Mouse (Mus musculus) lung, postnatal 0 days (tissue): Measurements from ENCODE around the gene Fyn. TPM values are rescaled to one million over a fixed set of nuclear protein-coding genes. Genes with fewer than 3 reads are reported as not detected.

Experiments
- ATAC-seq: fragments of 200-750 bp; cut with Nextera tagmentation; 2 replicates; pipeline ENCODE4 v1.8.0; 2017; ENCODE audit warnings: moderate library complexity
- DNase-seq: peaks from one replicate; pipeline ENCODE4 v3.0.0-alpha.2; 2016; ENCODE audit warnings: low spot score
- H3K27ac ChIP-seq: fragments of 300-500 bp; sonication (generic); 2 replicates; pipeline ENCODE4 v1.5.1; 2014; ENCODE audit warnings: antibody characterized with exemption, mild to moderate bottlenecking, low read length, mixed read lengths
- H3K27me3 ChIP-seq: fragments of 300-500 bp; sonication (generic); replicated peaks from 2 replicates; pipeline ENCODE4 v1.6.1; 2014; ENCODE audit warnings: low read length, mixed read lengths; ENCODE audit not compliant: insufficient read depth
- H3K36me3 ChIP-seq: fragments of 300-500 bp; sonication (generic); 2 replicates; pipeline ENCODE4 v1.6.1; 2014; ENCODE audit warnings: low read length, mixed read lengths; ENCODE audit not compliant: insufficient read depth
- H3K4me1 ChIP-seq: fragments of 300-500 bp; sonication (generic); 2 replicates; pipeline ENCODE4 v1.6.1; 2014; ENCODE audit warnings: antibody characterized with exemption, low read depth, low read length, mixed read lengths; ENCODE audit not compliant: insufficient read depth
- H3K4me2 ChIP-seq: fragments of 300-500 bp; sonication (generic); replicated peaks from 2 replicates; pipeline ENCODE4 v1.6.1; 2014; ENCODE audit warnings: low read depth, mild to moderate bottlenecking, low read length, moderate library complexity, mixed read lengths
- H3K4me3 ChIP-seq: fragments of 300-500 bp; sonication (generic); 2 replicates; pipeline ENCODE4 v1.5.1; 2014; ENCODE audit warnings: low read depth, low read length
- H3K9ac ChIP-seq: fragments of 300-500 bp; sonication (generic); replicated peaks from 2 replicates; pipeline ENCODE4 v1.6.1; 2014; ENCODE audit warnings: low read depth, mild to moderate bottlenecking
- H3K9me3 ChIP-seq: fragments of 300-500 bp; sonication (generic); 2 replicates; pipeline ENCODE4 v1.6.1; 2016; ENCODE audit warnings: low read length, mixed read lengths
- CTCF ChIP-seq: IDR thresholded peaks from 2 replicates; pipeline ENCODE4 v1.5.1; 2016; ENCODE audit warnings: antibody characterized with exemption, mild to moderate bottlenecking
- EP300 ChIP-seq: IDR thresholded peaks from 2 replicates; pipeline ENCODE4 v1.6.1; 2016; ENCODE audit warnings: antibody characterized with exemption, mild to moderate bottlenecking, control low read depth
- WGBS: fragments of 180-500 bp; shearing (Covaris S2); extraction: QIAGEN DNeasy Blood & Tissue Kit; methylation state at CpG from one replicate; pipeline ENCODE4 v1.1.7; 2014; 5-methylcytosine and 5-hydroxymethylcytosine counted together
- polyA plus RNA-seq: library from polyadenylated mRNA; unstranded; fragments of >200 nt; fragmentation: Nextera tagmentation; extraction: Ambion mirVana; gene quantifications from 2 replicates; pipeline ENCODE4 v1.2.1, GENCODE M21; 2015

Fyn gene
- polyA plus RNA-seq, 1 experiment from 2014 or later, result 23.0 TPM

- H3K36me3 ChIP-seq, result no peaks in the 10 kb centered on the region
- H3K27me3 ChIP-seq, result no peaks in the 10 kb centered on the region
- DNase-seq (no peak), ATAC-seq (no peak)
- H3K9ac ChIP-seq, result no peak overlapping the region
- H3K9me3 ChIP-seq, result no peaks in the 10 kb centered on the region
- 85% methylated on average over 4 of the region's 4 CpGs for WGBS
- H3K4me1 ChIP-seq, result no peaks in the 10 kb centered on the region
- H3K4me2 ChIP-seq, result no peak overlapping the region
- TF ChIP-seq CTCF (no peak), EP300 (no peak)
- H3K27ac ChIP-seq, result no peak overlapping the region
- no peak overlapping the region for H3K4me3 ChIP-seq
Observed at GRCm38 (mm10) chr10:39364196-39364595, 4.5 kb upstream of the Fyn start.

GRCm38 (mm10) chr10:39369502-39369931, 862 bp downstream of the Fyn start:
- peak; percentile 99 for ATAC-seq
- Histone ChIP-seq H3K36me3 (no peaks in the 10 kb centered on the region), H3K9me3 (no peaks in the 10 kb centered on the region), H3K27me3 (no peaks in the 10 kb centered on the region), H3K4me2 (peak overlapping the region; percentile 72), H3K27ac (peak overlapping the region; percentile 84), H3K9ac (peak overlapping the region; percentile 63), H3K4me3 (peak overlapping the region; percentile 66), H3K4me1 (no peaks in the 10 kb centered on the region)
- DNase-seq, result peak; percentile 97
- 2% methylated on average over 30 of the region's 44 CpGs for WGBS
- TF ChIP-seq EP300 (no peak), CTCF (no peak; the same call in 1 of the 2 replicates)

- Histone ChIP-seq H3K27ac (peak overlapping the region; percentile 84), H3K9ac (peak overlapping the region; percentile 63), H3K4me1 (no peaks in the 10 kb centered on the region), H3K4me2 (peak overlapping the region; percentile 72), H3K27me3 (no peaks in the 10 kb centered on the region), H3K36me3 (no peaks in the 10 kb centered on the region), H3K4me3 (peak overlapping the region; percentile 66), H3K9me3 (no peaks in the 10 kb centered on the region)
- 0% methylated on average over 14 of the region's 68 CpGs for WGBS
- no peak for TF ChIP-seq CTCF
- TF ChIP-seq EP300, result no peak
- DNase-seq (peak; percentile 56), ATAC-seq (peak; percentile 63)
Observed at GRCm38 (mm10) chr10:39369977-39370785, 1.5 kb downstream of the Fyn start.

GRCm38 (mm10) chr10:39370786-39371221, 2.1 kb downstream of the Fyn start:
- Histone ChIP-seq H3K9ac (no peak overlapping the region; the same call in 1 of the 2 replicates), H3K4me2 (peak overlapping the region; percentile 72), H3K36me3 (no peaks in the 10 kb centered on the region), H3K4me1 (no peaks in the 10 kb centered on the region), H3K27ac (peak overlapping the region; percentile 52; the same call in 1 of the 2 replicates), H3K27me3 (no peaks in the 10 kb centered on the region), H3K9me3 (no peaks in the 10 kb centered on the region), H3K4me3 (peak overlapping the region; percentile 66)
- 14% methylated on average over 8 of the region's 8 CpGs for WGBS
- no peak for ATAC-seq
- DNase-seq, result no peak
- no peak for TF ChIP-seq EP300
- no peak for TF ChIP-seq CTCF

- Histone ChIP-seq H3K36me3 (no peaks in the 10 kb centered on the region), H3K4me1 (no peaks in the 10 kb centered on the region), H3K9ac (no peak overlapping the region; the same call in 1 of the 2 replicates), H3K27me3 (no peaks in the 10 kb centered on the region), H3K27ac (no peak overlapping the region), H3K4me2 (peak overlapping the region; percentile 72), H3K9me3 (no peaks in the 10 kb centered on the region), H3K4me3 (peak overlapping the region; percentile 66)
- no peak for ATAC-seq
- DNase-seq, result no peak
- WGBS, result 54% methylated on average over 2 of the region's 2 CpGs
- TF ChIP-seq EP300, result no peak
- no peak for TF ChIP-seq CTCF
Observed at GRCm38 (mm10) chr10:39371467-39371866, 2.8 kb downstream of the Fyn start.

- Histone ChIP-seq H3K4me2 (peak overlapping the region; percentile 72; the same call in 1 of the 2 replicates), H3K27ac (no peak overlapping the region), H3K4me3 (no peak overlapping the region), H3K27me3 (no peaks in the 10 kb centered on the region), H3K36me3 (no peaks in the 10 kb centered on the region), H3K9me3 (no peaks in the 10 kb centered on the region), H3K9ac (no peak overlapping the region), H3K4me1 (no peaks in the 10 kb centered on the region)
- 61% methylated on average over 5 of the region's 5 CpGs for WGBS
- DNase-seq, result no peak
- no peak for ATAC-seq
- TF ChIP-seq EP300, result no peak
- no peak for TF ChIP-seq CTCF
Observed at GRCm38 (mm10) chr10:39371991-39372390, 3.3 kb downstream of the Fyn start.
